Mouse (Mus musculus): ENCODE measurements at regions not wholly inside any gene's neighbourhood (a gene's known extent, or its start where the extent isn't known, plus 50 kb on each side); places are given as distances from the start of the nearest gene placed in this dataset.
A peak's percentile ranks its signal among the peaks of the same experiment; 100 is the strongest.

- no peak for DNase-seq (ENCODE audit: low spot score in 2 of 2)
These were observed 88.0 kb downstream of the Tent5c start for GRCm38 (mm10) chr3:100401080-100401479.

GRCm38 (mm10) chr3:100397491-100397890 lies 91.6 kb downstream of the Tent5c start:
- DNase-seq (ENCODE audit: low spot score in 2 of 2): no peak

GRCm38 (mm10) chr3:100394911-100395604 lies 94.1 kb downstream of the Tent5c start:
- DNase-seq (ENCODE audit: low spot score in 2 of 2): no peak

- no peak for DNase-seq (ENCODE audit: low spot score in 2 of 2)
These were observed 95.2 kb downstream of the Tent5c start for GRCm38 (mm10) chr3:100393956-100394355.

- no peak for DNase-seq (ENCODE audit: low spot score in 2 of 2)
These were observed 106.9 kb downstream of the Tent5c start for GRCm38 (mm10) chr3:100382181-100382580.

- no peak for DNase-seq (ENCODE audit: low spot score in 2 of 2)
These were observed 107.8 kb downstream of the Tent5c start for GRCm38 (mm10) chr3:100381363-100381762.

- DNase-seq (ENCODE audit: low spot score in 2 of 2): no peak
These were observed 113.0 kb downstream of the Tent5c start for GRCm38 (mm10) chr3:100376162-100376561.

GRCm38 (mm10) chr3:100366884-100367840 lies 122.0 kb downstream of the Tent5c start:
- DNase-seq (ENCODE audit: low spot score in 2 of 2): no peak

GRCm38 (mm10) chr3:100366447-100366846 lies 122.7 kb downstream of the Tent5c start:
- no peak for DNase-seq (ENCODE audit: low spot score in 2 of 2)

- DNase-seq (ENCODE audit: low spot score in 2 of 2): no peak
These were observed 123.7 kb downstream of the Tent5c start for GRCm38 (mm10) chr3:100365354-100365945.

GRCm38 (mm10) chr3:100364706-100365105 lies 124.4 kb downstream of the Tent5c start:
- DNase-seq (ENCODE audit: low spot score in 2 of 2): no peak

GRCm38 (mm10) chr3:100362983-100363382 lies 126.1 kb downstream of the Tent5c start:
- DNase-seq (ENCODE audit: low spot score in 2 of 2): no peak

- no peak for DNase-seq (ENCODE audit: low spot score in 2 of 2)
These were observed 129.1 kb downstream of the Tent5c start for GRCm38 (mm10) chr3:100360019-100360418.

- DNase-seq (ENCODE audit: low spot score in 2 of 2): peak; percentile 18 to 38
These were observed 130.1 kb downstream of the Tent5c start for GRCm38 (mm10) chr3:100359036-100359435.

- DNase-seq (ENCODE audit: low spot score in 2 of 2): no peak
These were observed 155.6 kb downstream of the Tent5c start for GRCm38 (mm10) chr3:100333478-100333877.

- no peak for DNase-seq (ENCODE audit: low spot score in 2 of 2)
These were observed 156.2 kb upstream of the Wdr3 start for GRCm38 (mm10) chr3:100318357-100318756.

- DNase-seq (ENCODE audit: low spot score in 2 of 2): no peak
These were observed 125.6 kb upstream of the Wdr3 start for GRCm38 (mm10) chr3:100287818-100288217.

GRCm38 (mm10) chr3:100266976-100267375 lies 104.8 kb upstream of the Wdr3 start:
- no peak for DNase-seq (ENCODE audit: low spot score in 2 of 2)

- DNase-seq (ENCODE audit: low spot score in 2 of 2): no peak
These were observed 102.8 kb upstream of the Wdr3 start for GRCm38 (mm10) chr3:100264991-100265390.

Data from frontal cortex, postnatal 10 days (tissue).